12 mouse cellular contexts compared by ENCODE assay signal in the genomic region with DNA sequence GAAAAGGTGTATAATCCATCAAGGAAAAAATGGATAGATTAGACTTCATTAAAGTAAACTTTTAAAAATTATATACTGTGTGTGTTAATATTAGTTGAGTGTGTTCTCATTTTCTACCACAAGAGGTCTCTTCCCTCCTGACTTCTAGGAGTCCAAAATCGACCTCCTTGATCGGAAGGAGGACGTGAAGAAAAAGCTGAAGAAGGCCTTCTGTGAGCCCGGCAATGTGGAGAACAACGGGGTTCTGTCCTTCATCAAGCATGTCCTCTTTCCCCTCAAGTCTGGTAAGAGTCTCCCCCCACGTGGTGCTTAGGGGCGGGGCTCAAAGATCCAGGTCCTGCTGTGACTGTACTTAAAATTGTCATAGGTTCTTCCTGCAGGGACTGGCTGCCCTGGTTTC. TPM values are rescaled to one million over a fixed set of nuclear protein-coding genes. Genes with fewer than 3 reads are reported as not detected.
DNase-seq lines count a peak whose midpoint lies in the region; ATAC-seq and TF ChIP-seq lines count a peak whose summit lies in the region.
"Had no signal": no experiment of that assay in that cellular context is flagged by ENCODE, and none has a peak within 500 bp of the region (broad histone marks: within the 10 kb centered on the region; RNA-seq: fewer than 3 reads in every experiment).

No protein-coding gene starts in this region.

- H3K4me2 ChIP-seq in hindbrain, postnatal 0 days (ENCODE audit: low read depth, low read length) = no peak overlapping the region
- no peak overlapping the region for H3K4me2 ChIP-seq in limb, embryonic 14.5 days (replicated peaks; ENCODE audit: low read depth, low read length, severe bottlenecking)
- H3K4me2 ChIP-seq: hindbrain, embryonic 15.5 days; liver, embryonic 13.5 days; neural tube, embryonic 13.5 days had no signal

- no peaks in the 10 kb centered on the region for H3K9me3 ChIP-seq in hindbrain, postnatal 0 days (ENCODE audit: low read length)
- H3K9me3 ChIP-seq in hindbrain, embryonic 10.5 days = no peaks in the 10 kb centered on the region
- H3K9me3 ChIP-seq in limb, embryonic 14.5 days (ENCODE audit: control insufficient read depth, low read length) = no peaks in the 10 kb centered on the region
- H3K9me3 ChIP-seq: hindbrain, embryonic 15.5 days; liver, embryonic 13.5 days; neural tube, embryonic 13.5 days had no signal

- peaks cover 70% of the 10 kb centered on the region for H3K36me3 ChIP-seq in hindbrain, postnatal 0 days (ENCODE audit: insufficient read depth, low read length)
- H3K36me3 ChIP-seq in hindbrain, embryonic 10.5 days = peaks cover 97% of the 10 kb centered on the region
- H3K36me3 ChIP-seq in limb, embryonic 14.5 days (ENCODE audit: control insufficient read depth, insufficient read depth, low read length) = peaks cover 91% of the 10 kb centered on the region
- H3K36me3 ChIP-seq in thymus, adult 2 months (ENCODE audit: control insufficient read depth, insufficient read depth, low read length) = peaks cover 66% of the 10 kb centered on the region

- no peak overlapping the region for H3K9ac ChIP-seq in hindbrain, postnatal 0 days (replicated peaks; ENCODE audit: low read length)
- no peak overlapping the region for H3K9ac ChIP-seq in limb, embryonic 14.5 days (ENCODE audit: low read depth, low read length, severe bottlenecking)
- H3K9ac ChIP-seq: hindbrain, embryonic 15.5 days; liver, embryonic 13.5 days; neural tube, embryonic 13.5 days had no signal

- H3K4me3 ChIP-seq in hindbrain, postnatal 0 days (ENCODE audit: low read length) = no peak overlapping the region
- no peak overlapping the region for H3K4me3 ChIP-seq in hindbrain, embryonic 10.5 days
- H3K4me3 ChIP-seq in limb, embryonic 14.5 days (replicated peaks; ENCODE audit: low read length) = no peak overlapping the region
- no peak overlapping the region for H3K4me3 ChIP-seq in thymus, adult 2 months (ENCODE audit: control insufficient read depth, insufficient read depth, low read length)
- H3K4me3 ChIP-seq: hindbrain, embryonic 15.5 days; liver, embryonic 13.5 days; neural tube, embryonic 13.5 days had no signal

- no peak overlapping the region for H3K27ac ChIP-seq in hindbrain, postnatal 0 days
- H3K27ac ChIP-seq in hindbrain, embryonic 10.5 days = no peak overlapping the region
- no peak overlapping the region for H3K27ac ChIP-seq in limb, embryonic 14.5 days (replicated peaks; ENCODE audit: low read depth, low read length)
- H3K27ac ChIP-seq in thymus, adult 2 months (ENCODE audit: control insufficient read depth, insufficient read depth, low read length) = no peak overlapping the region
- H3K27ac ChIP-seq: hindbrain, embryonic 15.5 days; liver, embryonic 13.5 days; neural tube, embryonic 13.5 days had no signal

- peak; percentile 68 for DNase-seq in hindbrain, postnatal 0 days (ENCODE audit: low spot score)
- no peak for DNase-seq in hindbrain, embryonic 10.5 days (ENCODE audit: low spot score)
- DNase-seq in CD4-positive helper T cell, adult 2 months (ENCODE audit: low read depth, low spot score) = peak; percentile 29
- DNase-seq in NIH3T3 (ENCODE audit: low read depth) = peak; percentile 70
- peak; percentile 65 for DNase-seq in limb, embryonic 14.5 days (ENCODE audit: low spot score)
- no peak for DNase-seq in left cerebral cortex, adult 18-20 months (ENCODE audit: low spot score in 2 of 2)
- no peak for DNase-seq in thymus, adult 2 months
- DNase-seq in ovary, adult 18-20 months (ENCODE audit: low spot score) = no peak
- DNase-seq: liver, embryonic 13.5 days; thymus, postnatal 14 days had no signal

- H3K27me3 ChIP-seq in hindbrain, postnatal 0 days (ENCODE audit: insufficient read depth, low read length) = no peaks in the 10 kb centered on the region
- H3K27me3 ChIP-seq in hindbrain, embryonic 10.5 days (ENCODE audit: insufficient read depth, poor library complexity, severe bottlenecking) = no peaks in the 10 kb centered on the region
- no peaks in the 10 kb centered on the region for H3K27me3 ChIP-seq in limb, embryonic 14.5 days (ENCODE audit: control insufficient read depth, insufficient read depth, low read length)
- no peaks in the 10 kb centered on the region for H3K27me3 ChIP-seq in thymus, adult 2 months (ENCODE audit: control insufficient read depth, insufficient read depth, low read length)
- H3K27me3 ChIP-seq: hindbrain, embryonic 15.5 days; liver, embryonic 13.5 days; neural tube, embryonic 13.5 days had no signal

- H3K4me1 ChIP-seq in hindbrain, postnatal 0 days (ENCODE audit: insufficient read depth, low read length) = no peaks in the 10 kb centered on the region
- no peaks in the 10 kb centered on the region for H3K4me1 ChIP-seq in hindbrain, embryonic 10.5 days (replicated peaks)
- no peaks in the 10 kb centered on the region for H3K4me1 ChIP-seq in limb, embryonic 14.5 days (ENCODE audit: control insufficient read depth, insufficient read depth, low read length)
- H3K4me1 ChIP-seq in thymus, adult 2 months (replicated peaks; ENCODE audit: control insufficient read depth, insufficient read depth, low read length) = no peaks in the 10 kb centered on the region
- H3K4me1 ChIP-seq: hindbrain, embryonic 15.5 days; liver, embryonic 13.5 days; neural tube, embryonic 13.5 days had no signal

- WGBS in hindbrain, postnatal 0 days = 33% methylated on average over 7 of the region's 7 CpGs
- WGBS in hindbrain, embryonic 10.5 days = 68% methylated on average over 7 of the region's 7 CpGs
- 52% methylated on average over 7 of the region's 7 CpGs for WGBS in limb, embryonic 14.5 days
- WGBS in thymus, adult 2 months = 66% methylated on average over 7 of the region's 7 CpGs

- peak; percentile 76 for TF ChIP-seq CTCF in hindbrain, postnatal 0 days (IDR thresholded peaks at IDR 0.05; ENCODE audit: low read depth)
- no peak for TF ChIP-seq CTCF in thymus, adult 2 months (IDR thresholded peaks at IDR 0.05; ENCODE audit: borderline replicate concordance, control insufficient read depth, extremely low read depth, insufficient read depth, low read length, poor library complexity)

- TF ChIP-seq POLR2A in limb, embryonic 14.5 days (IDR thresholded peaks at IDR 0.05; ENCODE audit: borderline replicate concordance, extremely low read depth, insufficient read depth, insufficient read length) = no peak
- TF ChIP-seq POLR2A in thymus, adult 2 months (IDR thresholded peaks at IDR 0.05; ENCODE audit: control insufficient read depth, extremely low read depth, insufficient read depth, low read length, poor library complexity) = no peak

- ATAC-seq in hindbrain, postnatal 0 days = peak; percentile 41; the same call in 1 of the 2 replicates
- no peak for ATAC-seq in limb, embryonic 14.5 days (ENCODE audit: low FRiP score, low read depth)

RNA-seq across cellular contexts. Expression of a gene that starts 19.9 kb away (rescaled TPM):
- total RNA-seq in hindbrain, postnatal 0 days (2014; rRNA removed) = 56.0 and 79.6 TPM in 2 replicates
- polyA plus RNA-seq in hindbrain, postnatal 0 days (2015; fragmentation: Nextera tagmentation; extraction: Ambion mirVana) = 101 and 102 TPM in 2 replicates
- 104 and 109 TPM in 2 replicates for polyA plus RNA-seq in hindbrain, embryonic 10.5 days (2016; fragmentation: Nextera tagmentation; extraction: Ambion mirVana)
- 37.7 and 50.3 TPM in 2 replicates for polyA plus RNA-seq in limb, embryonic 14.5 days (2012; rRNA removed)
- polyA plus RNA-seq in limb, embryonic 14.5 days (2014; fragmentation: Nextera tagmentation; extraction: Ambion mirVana) = 78.7 and 79.5 TPM in 2 replicates
- 100 to 1,000 TPM in 1 of 2 experiments, 10 to 100 TPM in 1; 83.9 to 102 TPM for total RNA-seq in left cerebral cortex, adult 18-20 months (2021)
- 17.6 and 19.6 TPM in 2 replicates for polyA plus RNA-seq in thymus, adult 2 months (2012; rRNA removed)

RNA-seq across cellular contexts. Expression of a gene that starts 20.0 kb away (rescaled TPM):
- total RNA-seq in hindbrain, postnatal 0 days (2014; rRNA removed) = 35.9 and 36.8 TPM in 2 replicates
- 16.2 and 16.9 TPM in 2 replicates for polyA plus RNA-seq in hindbrain, postnatal 0 days (2015; fragmentation: Nextera tagmentation; extraction: Ambion mirVana)
- polyA plus RNA-seq in hindbrain, embryonic 10.5 days (2016; fragmentation: Nextera tagmentation; extraction: Ambion mirVana) = 21.5 and 26.3 TPM in 2 replicates
- 59.9 and 67.7 TPM in 2 replicates for polyA plus RNA-seq in limb, embryonic 14.5 days (2012; rRNA removed)
- 14.9 and 19.9 TPM in 2 replicates for polyA plus RNA-seq in limb, embryonic 14.5 days (2014; fragmentation: Nextera tagmentation; extraction: Ambion mirVana)
- 10 to 100 TPM; 37.1 to 38.3 TPM for total RNA-seq in left cerebral cortex, adult 18-20 months (2021)
- 45.3 and 58.7 TPM in 2 replicates for polyA plus RNA-seq in thymus, adult 2 months (2012; rRNA removed)

RNA-seq across cellular contexts. Expression of a gene that starts 51.7 kb away (rescaled TPM):
- total RNA-seq in hindbrain, postnatal 0 days (2014; rRNA removed) = 23.1 and 29.0 TPM in 2 replicates
- 4.9 and 5.3 TPM in 2 replicates for polyA plus RNA-seq in hindbrain, postnatal 0 days (2015; fragmentation: Nextera tagmentation; extraction: Ambion mirVana)
- polyA plus RNA-seq in hindbrain, embryonic 10.5 days (2016; fragmentation: Nextera tagmentation; extraction: Ambion mirVana) = 3.0 and 3.7 TPM in 2 replicates
- polyA plus RNA-seq in limb, embryonic 14.5 days (2012; rRNA removed) = 17.1 and 22.5 TPM in 2 replicates
- polyA plus RNA-seq in limb, embryonic 14.5 days (2014; fragmentation: Nextera tagmentation; extraction: Ambion mirVana) = 7.6 and 9.2 TPM in 2 replicates
- 10 to 100 TPM; 23.1 to 24.0 TPM for total RNA-seq in left cerebral cortex, adult 18-20 months (2021)
- 18.7 and 19.5 TPM in 2 replicates for polyA plus RNA-seq in thymus, adult 2 months (2012; rRNA removed)

Comparison
In these comparisons a context has a peak if more than half of its experiments do, and no peak if none do; other contexts are left out.
1. DNase-seq: peak in hindbrain, postnatal 0 days (single experiment), CD4-positive helper T cell, adult 2 months (single experiment), NIH3T3 (single experiment) and limb, embryonic 14.5 days (single experiment); none in hindbrain, embryonic 10.5 days (single experiment), left cerebral cortex, adult 18-20 months (0 of 2), thymus, adult 2 months (single experiment) and ovary, adult 18-20 months (single experiment).